Mouse (Mus musculus) MEL (cell line): ENCODE data around the gene Lmnb2. TPM values are rescaled to one million over a fixed set of nuclear protein-coding genes. Genes with fewer than 3 reads are reported as not detected.

Experiments used
- DNase-seq: peaks from one replicate; pipeline ENCODE4 v3.0.0; 2011; ENCODE audit warnings: low read depth, low spot score
- H3K27ac ChIP-seq: 2 replicates; pipeline ENCODE4 v1.5.1; 2012; ENCODE audit warnings: low read depth, mild to moderate bottlenecking, control low read depth, low read length, moderate library complexity; ENCODE audit not compliant: control insufficient read depth
- H3K27me3 ChIP-seq, 2 experiments: fragments of 150-350 bp in 1 of 2; sonication (generic) in 1 of 2; 2 replicates each; pipeline ENCODE4 v1.6.1; 2012; ENCODE audit warnings: low read length in 2 of 2, mild to moderate bottlenecking in 2 of 2, improper control_type of control experiment in 1 of 2, moderate library complexity in 1 of 2; ENCODE audit not compliant: insufficient read depth in 2 of 2, control insufficient read depth in 1 of 2
- H3K36me3 ChIP-seq, 2 experiments: 2 replicates each; pipeline ENCODE4 v1.6.1; 2012 to 2014; ENCODE audit warnings: low read length in 2 of 2, improper control_type of control experiment in 1 of 2, inconsistent platforms in 1 of 2, mild to moderate bottlenecking in 1 of 2; ENCODE audit not compliant: insufficient read depth in 2 of 2, control insufficient read depth in 1 of 2
- H3K4me1 ChIP-seq, 2 experiments: fragments of 150-350 bp in 1 of 2; sonication (generic) in 1 of 2; 2 replicates each; pipeline ENCODE4 v1.6.1; 2012; ENCODE audit warnings: low read length in 2 of 2, improper control_type of control experiment in 1 of 2, mild to moderate bottlenecking in 1 of 2; ENCODE audit not compliant: insufficient read depth in 2 of 2, control insufficient read depth in 1 of 2
- H3K4me3 ChIP-seq, 2 experiments: fragments of 150-350 bp in 1 of 2; sonication (generic) in 1 of 2; 2 replicates each; pipeline ENCODE4 v1.5.1; 2012; ENCODE audit warnings: low read depth in 2 of 2, low read length in 2 of 2, mild to moderate bottlenecking in 2 of 2, moderate library complexity in 2 of 2, control low read depth in 1 of 2, improper control_type of control experiment in 1 of 2; ENCODE audit not compliant: control insufficient read depth in 1 of 2, insufficient read depth in 1 of 2
- H3K79me2 ChIP-seq: 2 replicates; pipeline ENCODE4 v1.6.1; 2012; ENCODE audit warnings: mild to moderate bottlenecking, low read length, moderate library complexity; ENCODE audit not compliant: control insufficient read depth, poor library complexity, insufficient read depth
- H3K9ac ChIP-seq: 2 replicates; pipeline ENCODE4 v1.6.1; 2012; ENCODE audit warnings: low read depth, mild to moderate bottlenecking, control low read depth, low read length, moderate library complexity; ENCODE audit not compliant: control insufficient read depth, poor library complexity, severe bottlenecking
- H3K9me3 ChIP-seq: fragments of 150-350 bp; sonication (generic); replicated peaks from 2 replicates; pipeline ENCODE4 v1.6.1; 2012; ENCODE audit warnings: mild to moderate bottlenecking, low read length, improper control_type of control experiment, moderate library complexity; ENCODE audit not compliant: insufficient read depth
- BHLHE40 ChIP-seq: IDR thresholded peaks from 2 replicates; pipeline ENCODE4 v1.6.1; 2012; ENCODE audit warnings: low read depth, mild to moderate bottlenecking, inconsistent platforms, low read length, improper control_type of control experiment, borderline replicate concordance
- CTCF ChIP-seq, 3 experiments: IDR thresholded peaks in 2 of 3; conservative IDR thresholded peaks in 1 of 3; 2 replicates each; pipeline ENCODE4 v1.5.1; 2011 to 2012; ENCODE audit warnings: low read length in 3 of 3, low read depth in 2 of 3, mild to moderate bottlenecking in 2 of 3, improper control_type of control experiment in 1 of 3, inconsistent platforms in 1 of 3, mixed read lengths in 1 of 3, moderate library complexity in 1 of 3; ENCODE audit not compliant: control insufficient read depth in 1 of 3, insufficient read depth in 1 of 3, poor library complexity in 1 of 3, severe bottlenecking in 1 of 3
- EP300 ChIP-seq, 2 experiments: IDR thresholded peaks; 2 replicates each; pipeline ENCODE4 v1.6.1; 2011; ENCODE audit warnings: improper control_type of control experiment in 2 of 2, low read length in 2 of 2, low read depth in 1 of 2, mild to moderate bottlenecking in 1 of 2
- ETS1 ChIP-seq: IDR thresholded peaks from 2 replicates; pipeline ENCODE4 v1.6.1; 2012; ENCODE audit warnings: low read depth, mild to moderate bottlenecking, inconsistent platforms, low read length, improper control_type of control experiment, moderate library complexity
- GABPA ChIP-seq: IDR thresholded peaks from 2 replicates; pipeline ENCODE4 v1.6.1; 2012; ENCODE audit warnings: low read depth, mild to moderate bottlenecking, inconsistent platforms, low read length, improper control_type of control experiment, moderate library complexity
- GATA1 ChIP-seq: IDR thresholded peaks from 2 replicates; pipeline ENCODE4 v1.6.1; 2011; ENCODE audit warnings: low read depth, low read length, improper control_type of control experiment
- HCFC1 ChIP-seq: IDR thresholded peaks from 2 replicates; pipeline ENCODE4 v1.6.1; 2012; ENCODE audit warnings: low read depth, mild to moderate bottlenecking, inconsistent platforms, low read length, improper control_type of control experiment, moderate library complexity
- KAT2A ChIP-seq: conservative IDR thresholded peaks from 2 replicates; pipeline ENCODE4 v1.6.1; 2012; ENCODE audit warnings: low read depth, low read length, improper control_type of control experiment, inconsistent platforms
- MAX ChIP-seq: IDR thresholded peaks from 2 replicates; pipeline ENCODE4 v1.6.1; 2011; ENCODE audit warnings: low read length, improper control_type of control experiment
- MEF2A ChIP-seq: IDR thresholded peaks from 2 replicates; pipeline ENCODE4 v1.6.1; 2014; ENCODE audit warnings: low read depth, mild to moderate bottlenecking, inconsistent platforms, low read length, improper control_type of control experiment; ENCODE audit not compliant: poor library complexity, insufficient replicate concordance, severe bottlenecking; ENCODE audit errors: extremely low read depth
- MYB ChIP-seq: IDR thresholded peaks from 2 replicates; pipeline ENCODE4 v1.6.1; 2011; ENCODE audit warnings: mild to moderate bottlenecking, low read depth, low read length, improper control_type of control experiment
- MYC ChIP-seq: IDR thresholded peaks from 2 replicates; pipeline ENCODE4 v1.6.1; 2011; ENCODE audit warnings: low read depth, mild to moderate bottlenecking, low read length, improper control_type of control experiment, moderate library complexity
- NRF1 ChIP-seq: IDR thresholded peaks from 2 replicates; pipeline ENCODE4 v1.6.1; 2014; ENCODE audit warnings: low read depth, mild to moderate bottlenecking, inconsistent platforms, low read length, improper control_type of control experiment, moderate library complexity; ENCODE audit not compliant: poor library complexity, insufficient read depth, severe bottlenecking
- POLR2A ChIP-seq, 2 experiments: IDR thresholded peaks; 2 replicates each; pipeline ENCODE4 v1.6.1; 2011 to 2012; ENCODE audit warnings: low read length in 2 of 2, mild to moderate bottlenecking in 2 of 2, control low read depth in 1 of 2, improper control_type of control experiment in 1 of 2, low read depth in 1 of 2, moderate library complexity in 1 of 2; ENCODE audit not compliant: control insufficient read depth in 1 of 2, insufficient read depth in 1 of 2, poor library complexity in 1 of 2
- POLR2AphosphoS2 ChIP-seq: IDR thresholded peaks from 2 replicates; pipeline ENCODE4 v1.6.1; 2011; ENCODE audit warnings: low read length, improper control_type of control experiment
- RCOR1 ChIP-seq: IDR thresholded peaks from 2 replicates; pipeline ENCODE4 v1.6.1; 2012; ENCODE audit warnings: low read depth, mild to moderate bottlenecking, inconsistent platforms, low read length, improper control_type of control experiment
- SMC3 ChIP-seq: IDR thresholded peaks from 2 replicates; pipeline ENCODE4 v1.6.1; 2011; ENCODE audit warnings: low read depth, low read length, improper control_type of control experiment
- TAL1 ChIP-seq: IDR thresholded peaks from 2 replicates; pipeline ENCODE4 v1.6.1; 2012; ENCODE audit warnings: mild to moderate bottlenecking, inconsistent platforms, low read length, moderate library complexity, mixed read lengths
- USF1 ChIP-seq: IDR thresholded peaks from 2 replicates; pipeline ENCODE4 v1.6.1; 2014; ENCODE audit warnings: low read depth, mild to moderate bottlenecking, inconsistent platforms, low read length, improper control_type of control experiment, moderate library complexity
- ZMIZ1 ChIP-seq: IDR thresholded peaks from 2 replicates; pipeline ENCODE4 v1.6.1; 2012; ENCODE audit warnings: low read depth, mild to moderate bottlenecking, inconsistent platforms, low read length, improper control_type of control experiment, moderate library complexity
- polyA plus RNA-seq, 2 experiments: library from polyadenylated mRNA; stranded (reverse) in 1 of 2; unstranded in 1 of 2; fragments of >175 nt in 1 of 2; fragments of >200 nt in 1 of 2; gene quantifications; 2 replicates each; pipeline versions ENCODE4 v1.2.1 to v1.2.4; 2012; ENCODE audit warnings: low replicate concordance in 2 of 2, low read depth in 1 of 2; ENCODE audit not compliant: insufficient read length in 2 of 2, insufficient read depth in 1 of 2, missing spikeins in 1 of 2
- total RNA-seq: library from RNA; depleted of rRNA; stranded (reverse); fragments of 300-350 nt; gene quantifications from 2 replicates; pipeline ENCODE4 v1.2.3, GENCODE M21; 2012

Lmnb2 gene
- total and polyA plus RNA-seq, 3 experiments = 29.9 to 32.8 TPM; not detected in 1

- no peak for TF ChIP-seq RCOR1
- no peak for TF ChIP-seq MEF2A
- TF ChIP-seq USF1 = 0 out of 2 replicates have a peak, but pooled peaks have one; percentile 20
- peak; percentile 95 for TF ChIP-seq HCFC1
- TF ChIP-seq SMC3 = no peak
- TF ChIP-seq GATA1 = no peak
- peak; percentile 32; the same call in 1 of the 2 replicates for TF ChIP-seq MYB
- no peak for TF ChIP-seq GABPA
- TF ChIP-seq ZMIZ1 = 0 out of 2 replicates have a peak, but pooled peaks have one; percentile 39
- peak; percentile 99 for TF ChIP-seq KAT2A
- no peak for TF ChIP-seq BHLHE40
- TF ChIP-seq ETS1 = peak; percentile 51; the same call in 1 of the 2 replicates
- no peak for TF ChIP-seq CTCF (IDR thresholded peaks at IDR 0.05 in 2 of 3, conservative IDR thresholded peaks at IDR 0.05 in 1 of 3; ENCODE audit: control insufficient read depth in 1 of 3, insufficient read depth in 1 of 3, low read depth in 2 of 3, low read length in 3 of 3, poor library complexity in 1 of 3, severe bottlenecking in 1 of 3)
- no peak for TF ChIP-seq TAL1
- TF ChIP-seq EP300 (IDR thresholded peaks at IDR 0.05; ENCODE audit: low read depth in 1 of 2, low read length in 2 of 2) = no peak
Observed at GRCm38 (mm10) chr10:80900318-80901247, 17.5 kb downstream of the Lmnb2 start, which contains the start of gene Timm13 (continued).

DNA sequence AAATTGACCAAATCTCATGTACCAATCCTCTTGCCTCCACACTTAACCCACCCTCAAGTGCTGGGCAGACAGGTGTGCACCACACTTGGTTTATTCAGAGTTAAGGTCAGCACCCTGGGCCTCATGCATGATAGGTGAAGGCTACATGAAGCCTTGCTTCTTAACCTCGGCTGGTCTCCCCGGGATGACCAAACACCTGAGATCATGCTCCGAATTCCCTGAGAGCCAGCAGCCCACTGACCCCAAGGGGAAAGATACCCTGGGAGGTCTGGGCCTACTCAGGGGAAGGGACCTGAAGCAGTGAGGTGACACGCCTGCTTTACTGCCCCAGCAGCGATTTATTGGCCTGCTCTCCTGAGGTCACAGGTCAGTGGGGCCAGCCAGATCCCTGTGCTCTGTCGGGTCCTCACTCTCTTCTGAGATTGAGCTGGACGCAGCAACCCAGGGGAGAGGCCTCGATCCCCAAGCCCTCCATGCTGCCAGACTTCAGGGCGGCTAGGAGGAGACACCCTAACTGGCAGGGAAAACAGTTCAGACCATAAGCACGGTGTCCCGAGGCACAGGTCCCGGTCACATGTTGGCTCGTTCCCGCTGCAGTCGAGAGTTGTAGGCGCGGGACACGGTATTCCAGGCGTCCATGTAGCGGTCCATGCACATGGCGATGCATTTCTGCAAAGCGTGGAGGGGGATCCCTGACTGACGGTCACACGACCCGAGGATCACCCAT is 18.3 kb downstream of the Lmnb2 start:
- no peaks in the 10 kb centered on the region for H3K27me3 ChIP-seq
- peaks cover 0 to 5% of the 10 kb centered on the region in 2 experiments; a peak in 2 of 4 replicates for H3K36me3 ChIP-seq
- H3K9me3 ChIP-seq = no peaks in the 10 kb centered on the region
- H3K27ac ChIP-seq = peak overlapping the region; percentile 19; the same call in 1 of the 2 replicates
- no peak for DNase-seq
- H3K4me1 ChIP-seq = peaks cover 0 to 8% of the 10 kb centered on the region in 2 experiments; a peak in 2 of 4 replicates
- peak overlapping the region; percentile 90 for H3K9ac ChIP-seq
- TF ChIP-seq BHLHE40 (no peak), KAT2A (no peak), POLR2A (IDR thresholded peaks at IDR 0.05; ENCODE audit: control insufficient read depth in 1 of 2, insufficient read depth in 1 of 2, low read depth in 1 of 2, low read length in 2 of 2, poor library complexity in 1 of 2) (no peak), NRF1 (no peak), POLR2AphosphoS2 (no peak), MYC (peak; percentile 44; the same call in 1 of the 2 replicates), HCFC1 (no peak), MAX (peak; percentile 59)
- H3K4me3 ChIP-seq = peak overlapping the region; percentile 65 to 90
- peaks cover 17% of the 10 kb centered on the region for H3K79me2 ChIP-seq
